7 mouse cellular contexts compared by ENCODE assay signal in genomic region chr1:34439961-34440630, GRCm38 (mm10). TPM values are rescaled to one million over a fixed set of nuclear protein-coding genes. Genes with fewer than 3 reads are reported as not detected.
A peak's percentile ranks its signal among the peaks of the same experiment; 100 is the strongest.
DNase-seq lines count a peak whose midpoint lies in the region; ATAC-seq lines count a peak whose summit lies in the region.

No protein-coding gene starts in this region.

- peak overlapping the region; percentile 87 for H3K4me3 ChIP-seq in lung, embryonic 16.5 days (ENCODE audit: low read length)
- H3K4me3 ChIP-seq in macrophage (ENCODE audit: inconsistent target) = peak overlapping the region; percentile 75

- peaks cover 13% of the 10 kb centered on the region for H3K4me1 ChIP-seq in lung, embryonic 16.5 days (replicated peaks; ENCODE audit: control insufficient read depth, insufficient read depth, low read length)

- peak overlapping the region; percentile 83 for H3K4me2 ChIP-seq in lung, embryonic 16.5 days (ENCODE audit: low read depth, low read length)

- ATAC-seq in lung, embryonic 16.5 days (ENCODE audit: low read depth) = peak; percentile 34
- peak; percentile 25 for ATAC-seq in granulocyte monocyte progenitor cell, adult 5-6 weeks (replicated peaks; ENCODE audit: poor library complexity, severe bottlenecking)

- H3K36me3 ChIP-seq in lung, embryonic 16.5 days (ENCODE audit: control insufficient read depth, insufficient read depth, low read length) = peaks cover 26% of the 10 kb centered on the region
- peaks cover 39% of the 10 kb centered on the region for H3K36me3 ChIP-seq in macrophage (ENCODE audit: inconsistent target)

- peak overlapping the region; percentile 77 for H3K9ac ChIP-seq in lung, embryonic 16.5 days (ENCODE audit: low read length)

- H3K9me3 ChIP-seq in lung, embryonic 16.5 days (ENCODE audit: control insufficient read depth, low read length) = no peaks in the 10 kb centered on the region

- H3K27ac ChIP-seq in lung, embryonic 16.5 days (ENCODE audit: low read length) = peak overlapping the region; percentile 60
- H3K27ac ChIP-seq in macrophage = peak overlapping the region; percentile 92

- DNase-seq in lung, postnatal 14 days = no peak
- peak; percentile 32 to 49 for DNase-seq in cerebellum, postnatal 14 days
- no peak for DNase-seq in right cerebral cortex, postnatal 4 days
- DNase-seq in MN1 (ENCODE audit: low spot score) = no peak

- WGBS in lung, embryonic 16.5 days = 7% methylated on average over 31 of the region's 31 CpGs
- WGBS in macrophage (ENCODE audit: missing documents) = 11% methylated on average over 31 of the region's 31 CpGs

- no peaks in the 10 kb centered on the region for H3K27me3 ChIP-seq in lung, embryonic 16.5 days (ENCODE audit: control insufficient read depth, insufficient read depth, low read depth, low read length)

- peaks cover 40% of the 10 kb centered on the region for H3K79me2 ChIP-seq in macrophage (ENCODE audit: inconsistent target)

RNA-seq across cellular contexts. Expression of gene Imp4, which starts 0.4 kb away (rescaled TPM):
- polyA plus RNA-seq in lung, embryonic 16.5 days (2015; fragmentation: Nextera tagmentation; extraction: Ambion mirVana) = 73.8 and 79.4 TPM in 2 replicates
- total RNA-seq in granulocyte monocyte progenitor cell, adult 5-6 weeks (2014; fragmentation: Nextera tagmentation) = 45.9 and 50.4 TPM in 2 replicates
- total RNA-seq in granulocyte monocyte progenitor cell, adult 5-6 weeks (2017) = 26.2 and 35.9 TPM in 2 replicates
- 10 to 100 TPM in 23 of 26 experiments, 1 to 10 TPM in 3; 8.6 to 34.8 (median 20.0) TPM for total RNA-seq in macrophage (2018; cell fraction: chromatin; rRNA removed)
- total RNA-seq in macrophage (2018; cell fraction: cytosol; rRNA removed) = 10 to 100 TPM; 19.7 to 39.7 (median 30.6) TPM
- 10 to 100 TPM; 12.2 to 31.7 (median 17.3) TPM for total RNA-seq in macrophage (2018; cell fraction: nucleus; rRNA removed)
- polyA plus RNA-seq in macrophage (2018) = 28.5 to 54.8 TPM (median 40.6 TPM) in 3 replicates

RNA-seq across cellular contexts. Expression of gene Ccdc115, which starts 0.6 kb away (rescaled TPM):
- 50.8 and 54.6 TPM in 2 replicates for polyA plus RNA-seq in lung, embryonic 16.5 days (2015; fragmentation: Nextera tagmentation; extraction: Ambion mirVana)
- total RNA-seq in granulocyte monocyte progenitor cell, adult 5-6 weeks (2014; fragmentation: Nextera tagmentation) = 45.7 and 60.2 TPM in 2 replicates
- 70.6 and 81.4 TPM in 2 replicates for total RNA-seq in granulocyte monocyte progenitor cell, adult 5-6 weeks (2017)
- 10 to 100 TPM in 17 of 26 experiments, 1 to 10 TPM in 9; 3.7 to 37.4 (median 15.7) TPM for total RNA-seq in macrophage (2018; cell fraction: chromatin; rRNA removed)
- total RNA-seq in macrophage (2018; cell fraction: cytosol; rRNA removed) = 10 to 100 TPM; 16.6 to 50.3 (median 38.0) TPM
- 10 to 100 TPM in 22 of 26 experiments, 1 to 10 TPM in 4; 8.3 to 41.2 (median 16.2) TPM for total RNA-seq in macrophage (2018; cell fraction: nucleus; rRNA removed)
- 47.2 to 87.1 TPM (median 69.5 TPM) in 3 replicates for polyA plus RNA-seq in macrophage (2018)

RNA-seq across cellular contexts. Expression of gene Ptpn18, which starts 19.5 kb away (rescaled TPM):
- polyA plus RNA-seq in lung, embryonic 16.5 days (2015; fragmentation: Nextera tagmentation; extraction: Ambion mirVana) = 43.2 and 44.0 TPM in 2 replicates
- 46.9 and 56.7 TPM in 2 replicates for total RNA-seq in granulocyte monocyte progenitor cell, adult 5-6 weeks (2014; fragmentation: Nextera tagmentation)
- total RNA-seq in granulocyte monocyte progenitor cell, adult 5-6 weeks (2017) = 292 and 344 TPM in 2 replicates
- total RNA-seq in macrophage (2018; cell fraction: chromatin; rRNA removed) = 100 to 1,000 TPM in 1 of 26 experiments, 10 to 100 TPM in 19, 1 to 10 TPM in 6; 5.1 to 103 (median 27.0) TPM
- 100 to 1,000 TPM; 104 to 196 (median 155) TPM for total RNA-seq in macrophage (2018; cell fraction: cytosol; rRNA removed)
- 10 to 100 TPM; 15.2 to 72.0 (median 34.0) TPM for total RNA-seq in macrophage (2018; cell fraction: nucleus; rRNA removed)
- polyA plus RNA-seq in macrophage (2018) = 43.6 to 172 TPM (median 169 TPM) in 3 replicates

RNA-seq across cellular contexts. Expression of gene Prss39, which starts 58.1 kb away (rescaled TPM):
- polyA plus RNA-seq in lung, embryonic 16.5 days (2015; fragmentation: Nextera tagmentation; extraction: Ambion mirVana) = not detected in 2 replicates
- 1.2 TPM in 1 of 2 replicates, not detected in the other for total RNA-seq in granulocyte monocyte progenitor cell, adult 5-6 weeks (2014; fragmentation: Nextera tagmentation)
- total RNA-seq in granulocyte monocyte progenitor cell, adult 5-6 weeks (2017) = not detected in 2 replicates
- under 1 TPM in 4 of 26 experiments, not detected in 22; 0.59 to 0.79 (median 0.71) TPM for total RNA-seq in macrophage (2018; cell fraction: chromatin; rRNA removed)
- under 1 TPM in 1 of 26 experiments, not detected in 25; 0.10 TPM for total RNA-seq in macrophage (2018; cell fraction: cytosol; rRNA removed)
- total RNA-seq in macrophage (2018; cell fraction: nucleus; rRNA removed) = under 1 TPM in 3 of 26 experiments, not detected in 23; 0.56 to 0.65 (median 0.59) TPM
- polyA plus RNA-seq in macrophage (2018) = not detected in 3 replicates

Comparison
In these comparisons a context has a peak if more than half of its experiments do, and no peak if none do; other contexts are left out.
1. DNase-seq: peak in cerebellum, postnatal 14 days (2 of 2); none in lung, postnatal 14 days (single experiment), right cerebral cortex, postnatal 4 days (single experiment) and MN1 (single experiment).